Mouse (Mus musculus) embryo, embryonic 10 days (tissue): ENCODE data around the gene Eif4a1.
"Not testable (repeated sequence)": the region's sequence is repeated elsewhere in the genome, so short reads cannot be mapped to it uniquely, and the experiment has no call there.

Experiments used
- DNase-seq: peaks from one replicate; pipeline ENCODE4 v3.0.0-alpha.2; 2015; ENCODE audit warnings: low spot score

Eif4a1 gene

DNA sequence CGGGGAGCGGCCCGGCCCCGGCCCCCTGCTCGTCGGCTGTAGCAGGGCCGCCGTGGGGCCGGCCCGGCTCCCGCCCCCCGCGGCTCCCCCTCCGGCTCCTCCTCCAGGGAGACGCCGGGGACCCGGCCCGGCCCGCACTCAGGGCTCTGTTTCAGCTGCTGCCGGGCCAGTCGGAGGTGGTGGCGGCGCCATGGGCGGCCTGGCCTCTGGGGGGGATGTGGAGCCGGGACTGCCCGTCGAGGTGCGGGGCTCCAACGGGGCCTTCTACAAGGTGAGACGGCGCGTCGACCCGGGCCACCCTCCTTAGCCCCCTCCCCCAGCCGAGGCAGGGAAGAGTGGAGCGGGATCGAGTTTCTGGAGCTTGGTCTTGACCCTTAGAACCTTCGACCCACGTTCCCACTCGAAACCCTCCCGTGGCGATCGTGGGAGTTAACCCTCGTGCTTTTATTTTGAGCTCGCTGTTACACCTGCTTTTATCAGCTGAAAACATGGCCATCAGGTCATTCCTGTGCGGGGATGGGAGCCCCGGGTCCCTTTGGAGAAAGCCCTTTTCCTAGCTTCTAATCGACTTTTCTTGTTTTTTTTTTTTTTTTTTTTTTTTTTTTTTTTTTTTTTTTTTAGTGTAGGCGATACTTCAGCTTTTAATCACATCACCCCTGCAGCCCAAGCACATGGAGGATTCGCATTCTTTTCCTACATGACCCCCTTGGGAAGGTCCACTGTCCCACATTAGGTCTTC, 38.9 kb downstream of the Eif4a1 start:
- peak; percentile 44 for DNase-seq

DNA sequence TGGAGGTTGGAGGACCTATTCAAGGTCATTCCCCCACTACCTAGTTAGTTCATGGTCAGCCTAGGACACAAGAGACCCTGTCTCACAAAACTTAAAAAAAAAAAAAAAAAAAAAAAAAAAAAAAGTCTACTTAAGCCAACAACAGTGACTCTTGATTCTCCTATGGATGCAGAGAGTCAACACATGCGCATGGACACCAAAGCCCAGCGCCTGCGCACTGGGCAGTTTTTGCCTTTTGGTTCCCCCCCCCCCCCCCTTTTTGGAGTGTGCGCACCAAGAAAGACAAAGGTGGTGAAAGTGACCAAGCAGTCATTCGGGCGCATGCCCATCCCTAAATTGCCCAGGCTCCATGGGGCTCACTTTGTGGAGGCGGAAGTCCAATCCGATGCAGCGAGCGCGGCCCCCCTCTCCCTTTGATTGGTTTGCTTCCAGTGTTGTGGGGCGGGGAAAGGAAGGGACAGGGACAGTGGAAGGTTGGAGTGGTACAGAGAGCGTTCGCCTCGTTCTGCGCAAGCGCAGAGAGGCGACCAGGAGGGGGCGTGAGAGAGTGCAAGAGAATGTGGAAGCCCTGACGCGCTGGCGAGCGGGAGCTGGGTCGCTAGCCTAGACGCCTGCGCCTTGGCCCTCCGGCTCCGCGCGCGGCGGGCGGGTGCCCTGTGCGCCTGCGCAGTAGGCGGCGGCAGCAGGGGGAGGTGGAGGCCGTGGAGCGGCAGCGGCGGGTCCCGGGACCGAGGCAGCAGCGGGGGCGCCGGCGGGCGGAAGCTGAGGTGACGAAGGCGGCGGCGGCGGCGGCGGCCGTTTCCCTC, 39.7 kb downstream of the Eif4a1 start, which contains the start of gene Fxr2:
Gene Fxr2 (plus strand): TSS at position 707 of the 806 bp plus-strand sequence.
- DNase-seq = peak; percentile 100

DNA sequence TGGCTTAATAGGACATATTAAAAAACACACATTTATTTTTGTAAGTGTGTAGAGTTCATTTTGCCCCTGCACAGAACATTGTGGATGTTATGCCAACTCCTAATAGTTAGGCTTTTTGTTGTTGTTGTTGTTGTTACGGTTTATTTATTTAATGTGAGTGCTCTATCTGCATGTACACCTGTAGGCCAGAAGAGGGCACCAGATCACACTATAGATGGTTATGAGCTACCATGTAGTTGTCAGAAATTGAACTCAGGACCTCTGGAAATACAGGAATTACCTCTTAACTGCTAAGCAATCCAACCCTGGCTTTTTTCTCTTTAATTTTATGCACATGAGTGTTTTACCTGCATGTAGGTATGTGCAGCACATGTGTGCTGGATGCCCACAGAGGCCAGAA, 42.4 kb downstream of the Eif4a1 start:
- DNase-seq = peak; percentile 45

DNA sequence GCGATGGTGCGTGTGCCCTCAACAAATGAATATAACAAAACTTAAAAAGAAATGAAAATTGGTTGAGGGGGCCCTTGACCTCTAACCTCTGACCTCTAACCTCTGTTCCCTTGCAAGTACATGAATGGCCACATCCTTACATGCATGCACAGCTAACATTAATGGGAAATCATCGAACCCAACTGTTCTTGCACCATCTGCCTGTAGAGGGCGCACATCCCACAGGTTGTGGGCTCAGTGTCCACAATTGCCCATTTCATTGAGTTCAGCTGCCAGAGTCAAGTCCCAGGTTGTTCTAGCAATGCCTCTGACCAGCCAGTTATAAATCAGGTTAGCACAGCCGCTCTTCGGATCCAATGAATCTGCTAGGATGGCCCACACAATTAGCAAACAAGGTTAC, 43.9 kb downstream of the Eif4a1 start:
- peak; percentile 94 for DNase-seq

DNA sequence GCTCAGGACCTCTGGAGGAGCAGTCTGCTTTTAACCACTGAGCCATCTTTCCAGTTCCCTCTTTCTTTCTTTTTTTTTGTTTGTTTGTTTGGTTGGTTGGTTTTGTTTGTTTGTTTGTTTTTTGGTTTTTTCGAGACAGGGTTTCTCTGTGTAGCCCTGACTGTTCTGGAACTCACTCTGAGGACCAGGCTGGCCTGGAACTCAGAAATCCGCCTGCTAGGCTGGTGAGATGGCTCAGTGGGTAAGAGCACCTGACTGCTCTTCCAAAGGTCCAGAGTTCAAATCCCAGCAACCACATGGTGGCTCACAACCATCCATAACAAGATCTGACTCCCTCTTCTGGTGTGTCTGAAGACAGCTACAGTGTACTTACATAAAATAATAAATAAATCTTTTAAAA, 47.9 kb downstream of the Eif4a1 start:
- DNase-seq = not testable (repeated sequence)

DNA sequence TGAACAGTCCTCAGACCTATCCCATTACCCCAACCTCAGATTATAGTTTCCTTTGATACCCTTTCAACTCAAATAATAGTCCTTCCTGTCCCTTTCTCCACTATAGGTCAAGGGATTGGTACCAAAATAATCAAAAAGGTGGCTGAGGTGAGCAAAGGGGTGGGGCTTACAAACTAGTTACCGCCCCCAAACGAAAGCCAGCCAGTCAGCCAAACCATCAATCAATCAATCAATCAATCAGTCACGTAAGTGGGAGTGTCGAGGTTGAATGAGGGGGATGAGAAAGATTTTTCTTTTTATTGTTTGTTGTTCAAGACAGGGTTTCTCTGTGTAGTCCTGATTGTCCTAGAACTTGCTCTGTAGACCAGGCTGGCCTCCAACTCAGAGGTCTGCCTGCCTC, 49.2 kb downstream of the Eif4a1 start:
- no peak for DNase-seq

DNA sequence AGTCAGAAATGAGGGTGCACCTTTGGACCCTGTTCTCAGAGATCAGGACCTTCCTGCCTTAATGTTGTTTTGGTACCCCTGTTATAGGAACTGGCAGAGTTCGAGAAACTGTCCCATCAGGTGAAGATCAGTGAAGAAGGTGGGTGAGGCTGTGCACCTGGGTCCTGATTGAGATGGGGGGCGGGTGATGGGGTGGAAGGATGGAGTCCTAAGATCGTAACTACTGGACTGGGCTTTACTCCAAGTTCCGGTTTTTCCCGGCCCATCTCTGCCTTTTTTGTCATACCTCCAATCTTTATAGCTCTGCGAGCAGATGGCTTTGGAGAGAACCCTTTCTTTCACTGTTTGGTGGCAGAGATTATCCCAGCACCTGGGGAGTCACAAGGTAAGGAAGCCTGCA, 49.8 kb downstream of the Eif4a1 start:
- no peak for DNase-seq

DNA sequence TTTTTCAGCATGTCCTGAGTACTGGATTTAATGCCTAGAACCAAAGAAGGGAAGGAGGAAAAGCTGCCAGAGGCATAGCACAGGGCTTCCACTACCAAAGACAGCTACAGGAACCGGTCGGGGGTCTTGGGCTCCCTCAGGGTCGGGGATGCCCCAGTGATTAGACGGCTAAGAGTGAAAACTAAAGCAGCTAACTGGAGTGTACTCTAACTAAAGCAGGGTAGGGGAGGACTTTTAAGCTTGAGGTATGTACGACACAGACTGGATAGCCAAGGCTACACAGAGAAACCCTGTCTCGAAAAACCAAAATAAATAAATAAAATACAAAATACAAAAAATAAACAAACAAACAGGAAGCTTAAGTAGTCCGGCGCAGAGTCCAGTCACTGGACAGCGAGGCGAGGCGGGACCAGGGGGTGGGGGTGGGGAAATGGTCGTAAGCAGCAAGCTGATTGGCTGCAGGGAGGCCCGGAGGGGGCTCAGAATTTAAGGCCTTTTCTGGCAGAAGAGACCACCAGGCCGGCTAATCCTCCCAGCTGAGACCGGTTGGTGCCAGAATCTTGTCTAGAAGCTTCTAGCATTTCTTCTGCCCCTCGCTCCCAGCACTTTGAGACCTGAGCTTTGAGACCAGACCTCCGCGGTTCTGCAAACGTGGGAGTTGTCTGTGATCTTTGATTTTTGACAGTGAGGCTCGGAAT, 50.5 kb downstream of the Eif4a1 start, which contains the start of gene Sat2:
Gene Sat2 (plus strand): TSS at position 454 of the 698 bp plus-strand sequence.
- DNase-seq = peak; percentile 81

DNA sequence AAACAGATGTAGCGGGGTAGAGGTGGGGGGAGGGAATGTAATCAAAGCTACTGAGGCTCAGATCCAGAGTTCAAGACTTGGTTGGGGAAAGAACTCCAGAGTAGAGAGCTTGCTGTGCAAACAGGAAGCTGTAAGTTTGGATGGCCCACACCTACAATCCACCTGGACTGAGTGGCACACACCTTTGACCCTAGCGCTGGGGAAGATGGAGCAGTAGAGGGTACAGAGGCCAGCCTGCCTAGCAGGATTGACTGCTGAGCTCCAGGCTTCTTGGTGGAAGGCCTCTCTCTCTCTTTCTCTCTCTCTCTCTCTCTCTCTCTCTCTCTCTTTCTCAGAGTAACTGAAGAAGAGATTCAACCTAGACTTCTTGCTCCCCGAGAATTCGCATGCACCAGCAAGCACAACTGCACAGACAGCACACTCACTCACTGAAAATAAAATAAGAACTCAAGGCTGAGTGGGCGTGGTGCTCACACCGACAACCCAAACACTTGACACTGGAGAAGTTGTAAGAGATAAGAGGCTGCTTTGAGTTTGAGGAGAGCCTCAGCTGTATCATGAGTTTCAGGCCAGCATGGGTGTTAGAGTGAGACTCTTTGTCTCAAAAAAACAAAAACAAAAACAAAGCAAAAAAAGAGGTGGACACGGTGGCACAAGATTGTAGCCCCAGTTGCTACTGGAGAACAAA, 51.7 kb downstream of the Eif4a1 start:
- no peak for DNase-seq

DNA sequence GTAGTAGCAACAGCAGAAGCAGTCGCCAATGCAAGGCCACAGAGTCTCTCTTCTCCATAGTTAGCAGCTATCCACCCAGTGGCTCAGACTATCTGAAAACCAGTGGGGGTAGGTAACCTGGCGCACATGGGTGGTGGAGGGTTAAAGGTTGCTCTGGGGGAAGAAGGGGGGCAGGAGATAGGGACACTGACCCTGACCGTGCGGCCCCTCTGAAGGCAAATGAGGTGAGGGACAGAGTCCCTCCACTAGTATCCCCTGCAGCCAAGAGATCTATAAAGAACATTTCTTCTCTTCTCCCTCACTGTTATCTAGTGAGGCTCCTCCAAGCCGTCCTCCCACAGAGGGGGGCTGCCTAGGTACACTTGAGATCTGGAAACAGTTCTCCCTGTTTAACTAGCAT, 54.4 kb downstream of the Eif4a1 start, which contains the start of gene Shbg:
Gene Shbg (minus strand): TSS at position 101 of the 400 bp plus-strand sequence.
- no peak for DNase-seq
